ENCODE assay signal across 8 mouse cellular contexts in genomic region chr2:131820088-131820675, GRCm38 (mm10). TPM values are rescaled to one million over a fixed set of nuclear protein-coding genes. Genes with fewer than 3 reads are reported as not detected.
A peak's percentile ranks its signal among the peaks of the same experiment; 100 is the strongest.
DNase-seq lines count a peak whose midpoint lies in the region; ATAC-seq and TF ChIP-seq lines count a peak whose summit lies in the region.

No protein-coding gene starts in this region.

- peaks cover 0 to 28% of the 10 kb centered on the region in 2 experiments; a peak in 3 of 4 replicates for H3K4me1 ChIP-seq in CH12.LX (ENCODE audit: control insufficient read depth in 1 of 2, insufficient read depth in 2 of 2)
- H3K4me1 ChIP-seq in forebrain, embryonic 12.5 days, result peaks cover 4% of the 10 kb centered on the region
- H3K4me1 ChIP-seq in liver, postnatal 0 days (ENCODE audit: insufficient read depth), result peaks cover 17% of the 10 kb centered on the region
- H3K4me1 ChIP-seq in neural tube, embryonic 14.5 days (ENCODE audit: control insufficient read depth, insufficient read depth, low read length), result peaks cover 3% of the 10 kb centered on the region; the same call in 1 of the 2 replicates

- H3K9ac ChIP-seq in CH12.LX (ENCODE audit: insufficient read depth, low read depth), result no peak overlapping the region; the same call in 1 of the 2 replicates
- no peak overlapping the region for H3K9ac ChIP-seq in forebrain, embryonic 12.5 days
- no peak overlapping the region for H3K9ac ChIP-seq in liver, postnatal 0 days (replicated peaks)
- H3K9ac ChIP-seq in neural tube, embryonic 14.5 days (replicated peaks; ENCODE audit: low read depth, low read length), result no peak overlapping the region

- peak; percentile 68 for ATAC-seq in forebrain, embryonic 12.5 days (ENCODE audit: low FRiP score)
- peak; percentile 71 for ATAC-seq in liver, postnatal 0 days
- peak; percentile 59; the same call in 1 of the 2 replicates for ATAC-seq in neural tube, embryonic 14.5 days (ENCODE audit: low read depth)

- no peaks in the 10 kb centered on the region for H3K79me2 ChIP-seq in CH12.LX (replicated peaks; ENCODE audit: control insufficient read depth, extremely low read depth, insufficient read depth, poor library complexity, severe bottlenecking)

- peak; percentile 87 for DNase-seq in CH12.LX (ENCODE audit: extremely low read depth)
- peak; percentile 88 for DNase-seq in c-Kit-positive CD71-positive TER-119-negative erythroid progenitor cells, embryonic 14.5 days (ENCODE audit: low read depth)
- peak; percentile 81 to 90 for DNase-seq in heart, postnatal 14 days
- peak; percentile 62 for DNase-seq in large intestine, adult 2 months (ENCODE audit: low read depth, low spot score)
- DNase-seq in liver, postnatal 0 days, result peak; percentile 88
- DNase-seq in testis, postnatal 10 days (ENCODE audit: low spot score), result peak; percentile 89

- TF ChIP-seq CTCF in CH12.LX (conservative IDR thresholded peaks at IDR 0.05 in 1 of 2, IDR thresholded peaks at IDR 0.05 in 1 of 2; ENCODE audit: low read depth in 2 of 2, low read length in 2 of 2), result peak; percentile 84 to 98
- peak; percentile 96 for TF ChIP-seq CTCF in liver, postnatal 0 days (IDR thresholded peaks at IDR 0.05; ENCODE audit: low read depth)

- H3K27ac ChIP-seq in CH12.LX (ENCODE audit: insufficient read depth, low read depth), result no peak overlapping the region
- H3K27ac ChIP-seq in forebrain, embryonic 12.5 days, result no peak overlapping the region
- H3K27ac ChIP-seq in liver, postnatal 0 days (ENCODE audit: low read depth), result no peak overlapping the region
- no peak overlapping the region for H3K27ac ChIP-seq in neural tube, embryonic 14.5 days (ENCODE audit: low read depth, low read length)

- intact Hi-C loops in heart, postnatal 14 days (cut with DNase I), result loop anchor here (2.0 kb wide), 3 partner anchors 129 to 417 kb away; no protein-coding TSS in a partner anchor

- no peaks in the 10 kb centered on the region for H3K9me3 ChIP-seq in CH12.LX (replicated peaks; ENCODE audit: low read length)
- H3K9me3 ChIP-seq in forebrain, embryonic 12.5 days, result no peaks in the 10 kb centered on the region
- H3K9me3 ChIP-seq in liver, postnatal 0 days (ENCODE audit: low read length), result no peaks in the 10 kb centered on the region
- H3K9me3 ChIP-seq in neural tube, embryonic 14.5 days (ENCODE audit: control insufficient read depth, low read length), result no peaks in the 10 kb centered on the region

- in situ Hi-C loops in CH12.LX (cut with MboI; ENCODE audit: low pct_ligation_motif_present, low pct_unique_long_range_greater_than_20kb, low sequenced_read_pairs), result loop anchor here (5.0 kb wide), 2 partner anchors 117 to 317 kb away; no protein-coding TSS in a partner anchor

- 23% methylated on average over 14 of the region's 14 CpGs for WGBS in forebrain, embryonic 12.5 days
- WGBS in large intestine, adult 2 months, result 21% methylated on average over 14 of the region's 14 CpGs
- 16% methylated on average over 14 of the region's 14 CpGs for WGBS in liver, postnatal 0 days (ENCODE audit: insufficient replicate concordance)
- WGBS in neural tube, embryonic 14.5 days, result 25% methylated on average over 14 of the region's 14 CpGs

- H3K27me3 ChIP-seq in CH12.LX (replicated peaks), result peaks cover 17% of the 10 kb centered on the region
- H3K27me3 ChIP-seq in forebrain, embryonic 12.5 days, result peaks cover 7% of the 10 kb centered on the region; the same call in 1 of the 2 replicates
- no peaks in the 10 kb centered on the region for H3K27me3 ChIP-seq in liver, postnatal 0 days (ENCODE audit: insufficient read depth, low read length)
- H3K27me3 ChIP-seq in neural tube, embryonic 14.5 days (ENCODE audit: control insufficient read depth, insufficient read depth, low read length), result no peaks in the 10 kb centered on the region

- H3K4me3 ChIP-seq in CH12.LX (replicated peaks in 1 of 3; ENCODE audit: low read depth in 2 of 3, low read length in 2 of 3, poor library complexity in 1 of 3), result peak overlapping the region in 2 of 3 experiments; percentile 12 to 35
- H3K4me3 ChIP-seq in forebrain, embryonic 12.5 days (replicated peaks), result no peak overlapping the region; the same call in 1 of the 2 replicates
- H3K4me3 ChIP-seq in liver, postnatal 0 days (ENCODE audit: low read depth, low read length), result no peak overlapping the region
- H3K4me3 ChIP-seq in neural tube, embryonic 14.5 days (ENCODE audit: low read depth, low read length), result no peak overlapping the region

- TF ChIP-seq POLR2A in CH12.LX (IDR thresholded peaks at IDR 0.05; ENCODE audit: low read depth, low read length), result no peak

- no peak for TF ChIP-seq EP300 in CH12.LX (IDR thresholded peaks at IDR 0.05; ENCODE audit: low read length)
- no peak for TF ChIP-seq EP300 in liver, postnatal 0 days (IDR thresholded peaks at IDR 0.05; ENCODE audit: low read depth)

- H3K4me2 ChIP-seq in CH12.LX (ENCODE audit: insufficient read depth, low read depth, poor library complexity, severe bottlenecking), result peak overlapping the region; percentile 85
- peak overlapping the region; percentile 41 for H3K4me2 ChIP-seq in forebrain, embryonic 12.5 days
- H3K4me2 ChIP-seq in liver, postnatal 0 days (ENCODE audit: low read depth, low read length), result peak overlapping the region; percentile 60
- H3K4me2 ChIP-seq in neural tube, embryonic 14.5 days (ENCODE audit: low read depth, low read length), result peak overlapping the region; percentile 35; the same call in 1 of the 2 replicates

- peak; percentile 99 for TF ChIP-seq RAD21 in CH12.LX (IDR thresholded peaks at IDR 0.05; ENCODE audit: low read depth, low read length)

- dilution Hi-C loops in CH12.LX (cut with MboI; ENCODE audit: extremely low pct_ligation_motif_present, extremely low pct_unique_long_range_greater_than_20kb, low sequenced_read_pairs), result no loop called here

- no peaks in the 10 kb centered on the region for H3K36me3 ChIP-seq in CH12.LX (replicated peaks in 1 of 2; ENCODE audit: control insufficient read depth in 1 of 2, insufficient read depth in 1 of 2, low read length in 1 of 2)
- H3K36me3 ChIP-seq in forebrain, embryonic 12.5 days (replicated peaks), result no peaks in the 10 kb centered on the region
- no peaks in the 10 kb centered on the region for H3K36me3 ChIP-seq in liver, postnatal 0 days (replicated peaks; ENCODE audit: insufficient read depth, low read length)
- no peaks in the 10 kb centered on the region for H3K36me3 ChIP-seq in neural tube, embryonic 14.5 days (ENCODE audit: control insufficient read depth, insufficient read depth, low read length)

TF ChIP-seq in CH12.LX, 34 proteins besides CTCF, POLR2A, EP300 and RAD21:
- TF ChIP-seq ZMIZ1 (IDR thresholded peaks at IDR 0.05; ENCODE audit: low read depth, low read length) (no peak), SMC3 (IDR thresholded peaks at IDR 0.05; ENCODE audit: low read depth, low read length) (peak; percentile 77), ZC3H11A (IDR thresholded peaks at IDR 0.05; ENCODE audit: low read depth, low read length) (peak; percentile 71), GABPA (IDR thresholded peaks at IDR 0.05; ENCODE audit: insufficient replicate concordance, low read depth, low read length) (no peak), MYC (IDR thresholded peaks at IDR 0.05; ENCODE audit: low read depth, low read length) (peak; percentile 29; the same call in 1 of the 2 replicates), USF1 (IDR thresholded peaks at IDR 0.05; ENCODE audit: low read depth, low read length) (no peak)

RNA-seq across cellular contexts. Expression of gene Erv3, which starts 39.4 kb away (rescaled TPM):
- total RNA-seq in CH12.LX (2012; rRNA removed), result not detected in 2 replicates
- total RNA-seq in CH12.LX (2014; rRNA removed), result not detected in 2 replicates
- not detected in 2 replicates for polyA plus RNA-seq in CH12.LX (2012; ENCODE audit: insufficient read length, low read depth)
- not detected in 2 replicates for polyA plus RNA-seq in forebrain, embryonic 12.5 days (2016; fragmentation: Nextera tagmentation; extraction: Ambion mirVana)
- total RNA-seq in heart, postnatal 14 days (2021), result not detected
- 0.03 TPM in 1 of 2 replicates, not detected in the other for polyA plus RNA-seq in large intestine, adult 2 months (2012; rRNA removed)
- not detected in 2 replicates for polyA plus RNA-seq in liver, postnatal 0 days (2015; fragmentation: Nextera tagmentation; extraction: Ambion mirVana)
- polyA plus RNA-seq in neural tube, embryonic 14.5 days (2014; fragmentation: Nextera tagmentation; extraction: Ambion mirVana), result not detected in 2 replicates

Comparison
In these comparisons a context has a peak if more than half of its experiments do, and no peak if none do; other contexts are left out.
1. H3K4me2 ChIP-seq: peak in every context shown above with its lines; median percentile 85 in CH12.LX; 60 in liver, postnatal 0 days; 41 in forebrain, embryonic 12.5 days; 35 in neural tube, embryonic 14.5 days.
2. H3K4me3 ChIP-seq: peak in CH12.LX (2 of 3); none in forebrain, embryonic 12.5 days (single experiment), liver, postnatal 0 days (single experiment) and neural tube, embryonic 14.5 days (single experiment).
3. Peak in every context shown above with its lines, with median percentiles within 50 percentile points of each other: DNase-seq and ATAC-seq.